Mouse (Mus musculus): ENCODE data around the gene Cyb5r3.
A peak's percentile ranks its signal among the peaks of the same experiment; 100 is the strongest.

Cyb5r3 gene

GRCm38 (mm10) chr15:83168875-83169771 lies 3.3 kb downstream of the Cyb5r3 start:
- DNase-seq = peak; percentile 88

GRCm38 (mm10) chr15:83168311-83168710 lies 4.1 kb downstream of the Cyb5r3 start:
- no peak for DNase-seq

GRCm38 (mm10) chr15:83167550-83168065 lies 4.8 kb downstream of the Cyb5r3 start:
- DNase-seq = peak; percentile 34

GRCm38 (mm10) chr15:83167126-83167525 lies 5.3 kb downstream of the Cyb5r3 start:
- no peak for DNase-seq

GRCm38 (mm10) chr15:83166642-83167041 lies 5.8 kb downstream of the Cyb5r3 start:
- DNase-seq = peak; percentile 51

GRCm38 (mm10) chr15:83165526-83166315 lies 6.7 kb downstream of the Cyb5r3 start:
- peak; percentile 18 for DNase-seq

- DNase-seq = peak; percentile 16
Observed at GRCm38 (mm10) chr15:83164971-83165471, 7.4 kb downstream of the Cyb5r3 start.

- DNase-seq = no peak
Observed at GRCm38 (mm10) chr15:83162818-83163485, 9.4 kb downstream of the Cyb5r3 start.

GRCm38 (mm10) chr15:83162001-83162400 lies 10.4 kb downstream of the Cyb5r3 start:
- peak; percentile 18 for DNase-seq

GRCm38 (mm10) chr15:83161062-83161748 lies 11.2 kb downstream of the Cyb5r3 start:
- no peak for DNase-seq

GRCm38 (mm10) chr15:83160561-83160960 lies 11.8 kb downstream of the Cyb5r3 start:
- no peak for DNase-seq

- DNase-seq = no peak
Observed at GRCm38 (mm10) chr15:83159823-83160222, 12.6 kb downstream of the Cyb5r3 start.

- no peak for DNase-seq
Observed at GRCm38 (mm10) chr15:83158587-83159160, 13.7 kb downstream of the Cyb5r3 start.

GRCm38 (mm10) chr15:83157667-83158064 lies 14.7 kb downstream of the Cyb5r3 start:
- DNase-seq = no peak

GRCm38 (mm10) chr15:83156929-83157666 lies 15.3 kb downstream of the Cyb5r3 start:
- DNase-seq = peak; percentile 49

GRCm38 (mm10) chr15:83155672-83156419 lies 16.5 kb downstream of the Cyb5r3 start:
- DNase-seq = no peak

- peak; percentile 31 for DNase-seq
Observed at GRCm38 (mm10) chr15:83154309-83154708, 18.1 kb downstream of the Cyb5r3 start.

- peak; percentile 37 for DNase-seq
Observed at GRCm38 (mm10) chr15:83150694-83151093, 21.7 kb downstream of the Cyb5r3 start.

GRCm38 (mm10) chr15:83150073-83150442 lies 22.3 kb downstream of the Cyb5r3 start:
- no peak for DNase-seq

Data from cerebellum, adult 9-10 months (tissue).